Mouse (Mus musculus) cerebellum, adult 8-10 months (tissue): Measurements from ENCODE around the gene Gorab.

Experiments used
- DNase-seq: peaks from one replicate; pipeline ENCODE4 v3.0.0; 2022

Gene Gorab

DNA sequence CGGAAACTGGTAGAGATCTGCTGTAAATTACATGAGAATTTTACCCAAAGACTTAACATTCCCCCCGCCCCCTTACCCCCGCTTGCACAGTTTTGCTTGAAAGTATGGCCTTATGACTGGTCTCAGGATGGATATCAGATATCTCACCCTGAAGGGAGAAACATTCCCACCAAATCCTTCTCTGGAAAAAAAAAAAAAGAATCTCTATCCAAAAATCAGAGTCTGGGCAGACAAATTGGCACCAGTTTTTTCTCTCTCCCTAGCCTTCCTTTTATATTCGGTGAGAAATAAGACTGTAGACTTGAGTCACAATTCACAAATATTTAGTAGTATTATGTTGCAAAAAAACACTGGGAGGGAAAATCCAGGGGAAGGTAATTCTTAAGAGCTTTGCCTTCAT, 47.3 kb downstream of the Gorab start:
- no peak for DNase-seq

GRCm38 (mm10) chr1:163355626-163356156, 47.8 kb downstream of the Gorab start:
- no peak for DNase-seq

DNA sequence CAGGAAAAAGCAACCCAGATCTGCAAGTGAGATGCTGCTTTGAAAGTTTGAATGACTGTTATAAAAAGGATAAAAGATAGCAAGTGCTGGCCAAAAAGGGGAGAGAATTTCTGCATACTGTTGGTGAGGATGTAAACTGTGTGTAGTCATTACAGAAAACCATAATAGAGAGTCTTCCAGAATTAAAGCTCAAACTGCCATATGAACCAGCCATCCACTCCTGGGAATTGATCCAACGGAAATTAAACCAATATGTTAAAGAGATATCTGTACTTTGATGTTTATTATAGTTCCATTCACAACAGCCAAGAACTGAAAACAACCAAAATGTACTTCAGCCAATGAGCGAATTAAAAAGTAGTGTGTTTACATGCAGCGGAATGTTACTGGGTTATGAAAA, 52.5 kb downstream of the Gorab start:
- no peak for DNase-seq

DNA sequence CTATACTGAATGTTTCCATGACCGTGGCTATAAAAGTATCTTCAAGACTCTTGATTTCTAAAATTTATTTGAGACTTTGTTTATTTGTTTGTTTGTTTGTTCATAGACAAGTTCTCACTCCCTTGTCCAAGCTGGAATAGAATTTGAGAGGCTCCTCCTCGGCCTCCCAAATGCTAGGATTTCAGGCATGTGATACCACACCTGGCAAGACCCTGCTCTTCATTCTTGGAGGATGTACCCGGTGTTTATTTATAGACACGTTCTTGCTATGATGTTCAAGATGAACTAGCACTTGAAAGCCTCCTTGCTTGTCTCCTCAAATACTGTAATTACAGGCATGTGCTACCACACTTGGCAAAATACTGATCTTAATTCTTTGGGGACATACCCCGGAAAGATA, 57.9 kb downstream of the Gorab start:
- no peak for DNase-seq

GRCm38 (mm10) chr1:163344931-163345330, 58.5 kb downstream of the Gorab start:
- no peak for DNase-seq

GRCm38 (mm10) chr1:163339219-163339561, 64.3 kb downstream of the Gorab start:
- no peak for DNase-seq

GRCm38 (mm10) chr1:163338525-163339218, 64.8 kb downstream of the Gorab start:
- no peak for DNase-seq

DNA sequence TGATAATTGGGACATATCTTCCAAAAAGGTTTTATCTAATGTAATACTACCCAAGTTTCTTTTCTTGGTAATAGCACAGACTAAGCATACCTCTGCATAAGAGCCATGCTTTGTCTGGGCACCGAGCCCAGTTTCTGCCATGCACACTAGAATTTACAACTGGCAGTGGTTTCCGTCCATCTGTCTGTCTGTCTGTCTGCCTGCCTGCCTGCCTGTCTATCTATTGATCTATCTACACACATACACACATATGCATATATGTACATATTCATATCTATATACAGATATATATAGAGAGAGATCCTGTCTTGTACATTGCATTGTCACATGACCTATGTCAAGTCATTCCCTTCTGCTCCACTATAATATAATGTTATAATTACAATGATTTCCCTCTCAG, 65.6 kb downstream of the Gorab start:
- DNase-seq, result no peak
